Mouse (Mus musculus) C3H10T1/2 (cell line): ENCODE measurements around the gene Gsg1l. TPM values are rescaled to one million over a fixed set of nuclear protein-coding genes. Genes with fewer than 3 reads are reported as not detected.

Experiments used
- polyA plus RNA-seq, 2 experiments: library from polyadenylated mRNA; unstranded; fragments of >200 nt; fragmentation: generic; extraction: Trizol; gene quantifications; one replicate each; pipeline ENCODE4 v1.2.1; 2012; ENCODE audit warnings: missing spikeins in 2 of 2

The Gsg1l gene
- polyA plus RNA-seq = not detected

GRCm38 (mm10) chr7:126082286-126082741, at the start of gene Gsg1l:
TSS of gene Gsg1l (minus strand) at chr7:126082411.

Other genes with a start within 250 kb of the Gsg1l start
- 10 to 100 TPM; 40.5 to 85.3 TPM for gene Xpo6, start 118.1 kb upstream of the Gsg1l start, polyA plus RNA-seq
- 1 to 10 TPM; 2.4 to 7.4 TPM for gene Sbk1, start 190.2 kb upstream of the Gsg1l start, polyA plus RNA-seq